Mouse (Mus musculus) forebrain, embryonic 14.5 days (tissue): ENCODE results near the gene Ppt2. TPM values are rescaled to one million over a fixed set of nuclear protein-coding genes. Genes with fewer than 3 reads are reported as not detected.

Experiments used
- ATAC-seq: fragments of 200-750 bp; cut with Nextera tagmentation; 2 replicates; pipeline ENCODE4 v1.8.0; 2017; ENCODE audit warnings: mild to moderate bottlenecking, moderate library complexity
- DNase-seq: peaks from one replicate; pipeline ENCODE4 v3.0.0-alpha.2; 2015; ENCODE audit warnings: low spot score
- H3K27ac ChIP-seq: fragments of 300-500 bp; sonication (generic); 2 replicates; pipeline ENCODE4 v1.5.1; 2014; ENCODE audit warnings: low read depth, mild to moderate bottlenecking, control low read depth, low read length, moderate library complexity
- H3K27me3 ChIP-seq: fragments of 300-500 bp; sonication (generic); replicated peaks from 2 replicates; pipeline ENCODE4 v1.6.1; 2014; ENCODE audit warnings: low read length, control low read depth, mixed read lengths; ENCODE audit not compliant: control insufficient read depth, insufficient read depth
- H3K36me3 ChIP-seq: fragments of 300-500 bp; sonication (generic); 2 replicates; pipeline ENCODE4 v1.6.1; 2014; ENCODE audit warnings: low read length, control low read depth; ENCODE audit not compliant: control insufficient read depth, insufficient read depth
- H3K4me1 ChIP-seq: fragments of 300-500 bp; sonication (generic); 2 replicates; pipeline ENCODE4 v1.6.1; 2014; ENCODE audit warnings: antibody characterized with exemption, low read length, control low read depth; ENCODE audit not compliant: control insufficient read depth, insufficient read depth
- H3K4me2 ChIP-seq: fragments of 300-500 bp; sonication (generic); 2 replicates; pipeline ENCODE4 v1.6.1; 2014; ENCODE audit warnings: mild to moderate bottlenecking, control low read depth, low read length
- H3K4me3 ChIP-seq: fragments of 300-500 bp; sonication (generic); 2 replicates; pipeline ENCODE4 v1.5.1; 2014; ENCODE audit warnings: low read depth, low read length, control low read depth
- H3K9ac ChIP-seq: fragments of 300-500 bp; sonication (generic); 2 replicates; pipeline ENCODE4 v1.6.1; 2014; ENCODE audit warnings: mild to moderate bottlenecking, low read length, control low read depth, moderate library complexity
- H3K9me3 ChIP-seq: fragments of 300-500 bp; sonication (generic); replicated peaks from 2 replicates; pipeline ENCODE4 v1.6.1; 2016; ENCODE audit warnings: low read length, control low read depth, mixed read lengths; ENCODE audit not compliant: control insufficient read depth
- WGBS: fragments of 180-500 bp; shearing (Covaris S2); extraction: QIAGEN DNeasy Blood & Tissue Kit; methylation state at CpG from one replicate; pipeline ENCODE4 v1.1.7; 2014; 5-methylcytosine and 5-hydroxymethylcytosine counted together
- polyA plus RNA-seq: library from polyadenylated mRNA; unstranded; fragments of >200 nt; fragmentation: Nextera tagmentation; extraction: Ambion mirVana; gene quantifications from 2 replicates; pipeline ENCODE4 v1.2.1, GENCODE M21; 2014

Ppt2 gene
- polyA plus RNA-seq, 1 experiment from 2014 or later, result 23.8 TPM

GRCm38 (mm10) chr17:34653746-34654285 is 25.5 kb upstream of the Ppt2 start:
- Histone ChIP-seq H3K36me3 (peaks cover 63% of the 10 kb centered on the region), H3K9ac (no peak overlapping the region), H3K9me3 (no peaks in the 10 kb centered on the region), H3K27me3 (no peaks in the 10 kb centered on the region), H3K27ac (no peak overlapping the region), H3K4me3 (no peak overlapping the region), H3K4me2 (no peak overlapping the region), H3K4me1 (no peaks in the 10 kb centered on the region)
- DNase-seq, result peak; percentile 66
- WGBS, result 62% methylated on average over 9 of the region's 9 CpGs
- 0 out of 2 replicates have a peak, but pooled peaks have one; percentile 4 for ATAC-seq

- H3K9me3 ChIP-seq, result no peaks in the 10 kb centered on the region
- no peak overlapping the region for H3K4me2 ChIP-seq
- no peaks in the 10 kb centered on the region for H3K27me3 ChIP-seq
- H3K4me1 ChIP-seq, result peaks cover 2% of the 10 kb centered on the region
- H3K9ac ChIP-seq, result no peak overlapping the region
- WGBS, result 91% methylated on average over 8 of the region's 8 CpGs
- H3K27ac ChIP-seq, result no peak overlapping the region
- H3K36me3 ChIP-seq, result peaks cover 63% of the 10 kb centered on the region
- DNase-seq (no peak), ATAC-seq (no peak)
- no peak overlapping the region for H3K4me3 ChIP-seq
Observed at GRCm38 (mm10) chr17:34652985-34653384, 24.7 kb upstream of the Ppt2 start.

GRCm38 (mm10) chr17:34652546-34652945 is 24.2 kb upstream of the Ppt2 start:
- Histone ChIP-seq H3K9me3 (no peaks in the 10 kb centered on the region), H3K36me3 (peaks cover 63% of the 10 kb centered on the region)
- WGBS, result 89% methylated on average over 10 of the region's 10 CpGs

GRCm38 (mm10) chr17:34651507-34652221 is 23.4 kb upstream of the Ppt2 start:
- Histone ChIP-seq H3K9me3 (no peaks in the 10 kb centered on the region), H3K27ac (no peak overlapping the region), H3K4me2 (no peak overlapping the region), H3K4me3 (no peak overlapping the region), H3K9ac (no peak overlapping the region), H3K27me3 (no peaks in the 10 kb centered on the region), H3K36me3 (peaks cover 63% of the 10 kb centered on the region), H3K4me1 (peaks cover 7% of the 10 kb centered on the region)
- 45% methylated on average over 19 of the region's 19 CpGs for WGBS
- no peak for ATAC-seq
- no peak for DNase-seq

More at GRCm38 (mm10) chr17:34652546-34652945, 24.2 kb upstream of the Ppt2 start:
- Histone ChIP-seq H3K4me2 (no peak overlapping the region), H3K4me1 (peaks cover 7% of the 10 kb centered on the region), H3K27ac (no peak overlapping the region), H3K27me3 (no peaks in the 10 kb centered on the region), H3K4me3 (no peak overlapping the region), H3K9ac (no peak overlapping the region)
- DNase-seq, result no peak
- ATAC-seq, result no peak

- DNase-seq (no peak), ATAC-seq (no peak)
- Histone ChIP-seq H3K4me1 (peaks cover 7% of the 10 kb centered on the region), H3K4me2 (no peak overlapping the region), H3K27me3 (no peaks in the 10 kb centered on the region), H3K9me3 (no peaks in the 10 kb centered on the region), H3K4me3 (no peak overlapping the region), H3K9ac (no peak overlapping the region), H3K36me3 (peaks cover 63% of the 10 kb centered on the region), H3K27ac (no peak overlapping the region)
- 90% methylated on average over 14 of the region's 14 CpGs for WGBS
Observed at GRCm38 (mm10) chr17:34650781-34651180, 22.5 kb upstream of the Ppt2 start.

DNA sequence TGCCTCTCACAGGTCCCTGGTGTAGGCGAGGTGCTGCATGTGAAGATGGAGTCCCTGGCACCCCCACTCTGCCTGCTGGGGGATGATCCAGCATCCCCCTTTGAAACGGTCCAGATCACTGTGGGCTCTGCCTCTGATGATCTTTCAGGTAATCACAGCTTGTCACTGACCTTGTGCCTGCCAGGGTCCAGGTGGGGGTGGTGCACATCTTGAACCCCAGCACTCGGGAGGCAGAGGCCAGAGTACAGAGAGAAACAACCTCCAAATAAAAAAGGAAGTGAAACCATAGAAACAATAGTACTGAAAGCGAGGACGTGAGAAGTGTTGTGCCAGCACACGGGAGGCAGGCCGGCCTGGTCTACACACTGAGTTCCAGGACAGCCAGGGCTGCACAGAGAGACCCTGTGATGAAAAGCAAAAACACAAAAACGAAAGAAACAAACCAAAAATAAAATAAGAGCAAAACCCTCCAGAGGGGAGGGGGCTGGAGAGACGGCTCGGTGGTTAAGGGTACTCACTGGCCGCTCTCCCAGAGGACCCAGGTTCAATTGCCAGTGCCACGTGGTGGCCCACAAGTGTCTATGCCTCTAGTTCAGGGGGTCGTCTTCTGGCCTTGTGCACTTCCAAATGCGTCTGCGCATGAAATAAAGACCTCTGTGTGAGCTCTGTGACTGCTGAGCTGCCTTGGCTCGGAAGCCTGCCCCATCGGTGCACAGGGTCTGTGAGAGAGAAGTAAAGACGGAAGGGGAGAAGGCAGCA is 21.0 kb upstream of the Ppt2 start:
- Histone ChIP-seq H3K4me1 (peaks cover 14% of the 10 kb centered on the region), H3K4me3 (no peak overlapping the region), H3K9me3 (no peaks in the 10 kb centered on the region), H3K27ac (no peak overlapping the region), H3K4me2 (no peak overlapping the region), H3K9ac (no peak overlapping the region), H3K27me3 (no peaks in the 10 kb centered on the region), H3K36me3 (peaks cover 53% of the 10 kb centered on the region)
- DNase-seq, result no peak
- no peak for ATAC-seq
- 86% methylated on average over 18 of the region's 18 CpGs for WGBS

DNA sequence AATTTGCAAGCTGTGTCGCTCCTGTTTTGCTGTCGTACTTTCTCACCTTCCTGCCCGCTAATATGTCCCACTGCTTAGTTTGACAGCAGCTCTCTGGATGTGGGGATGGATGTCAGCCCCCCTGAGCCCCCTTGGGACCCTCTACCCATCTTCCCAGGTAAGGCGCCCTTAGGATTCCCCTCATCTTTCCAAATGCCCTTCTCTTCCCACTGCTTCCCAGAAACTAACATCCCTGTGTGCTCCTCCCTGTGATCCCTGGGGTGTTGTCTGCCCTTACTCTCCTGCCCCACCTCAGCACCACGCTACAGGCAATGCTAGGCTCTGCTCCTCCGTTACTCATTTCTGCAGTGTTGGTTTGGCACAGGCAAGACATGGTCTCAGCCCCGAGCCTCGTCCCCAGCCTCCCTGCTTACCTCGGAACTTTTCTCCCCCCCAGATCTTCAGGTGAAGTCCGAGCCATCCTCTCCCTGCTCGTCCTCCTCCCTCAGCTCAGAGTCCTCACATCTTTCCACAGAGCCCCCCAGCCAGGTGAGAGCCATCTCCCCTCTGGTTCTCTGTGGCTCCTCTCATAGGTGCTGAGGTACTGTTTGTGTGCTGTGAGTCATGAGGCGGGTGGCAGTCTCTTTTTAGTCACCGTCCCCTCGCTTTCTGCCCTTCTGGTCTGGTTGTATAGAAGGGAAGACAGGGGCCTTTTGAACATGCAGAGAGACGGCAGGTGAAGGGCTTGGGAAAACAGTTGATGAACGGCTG is 20.0 kb upstream of the Ppt2 start:
- Histone ChIP-seq H3K36me3 (peaks cover 44% of the 10 kb centered on the region), H3K4me3 (peak overlapping the region; percentile 98; the same call in 1 of the 2 replicates), H3K4me2 (peak overlapping the region; percentile 86), H3K27me3 (no peaks in the 10 kb centered on the region), H3K4me1 (peaks cover 14% of the 10 kb centered on the region), H3K9ac (peak overlapping the region; percentile 98), H3K9me3 (no peaks in the 10 kb centered on the region), H3K27ac (no peak overlapping the region)
- 85% methylated on average over 16 of the region's 16 CpGs for WGBS
- ATAC-seq (no peak), DNase-seq (no peak)

- no peaks in the 10 kb centered on the region for H3K9me3 ChIP-seq
- peak within 1 kb of the TSS; percentile 98 for H3K9ac ChIP-seq
- peak within 1 kb of the TSS; percentile 79 for H3K27ac ChIP-seq
- peaks cover 14% of the 10 kb centered on the region for H3K4me1 ChIP-seq
- H3K4me2 ChIP-seq, result peak within 1 kb of the TSS; percentile 86
- peak; percentile 100 for DNase-seq
- WGBS, result 1% methylated on average over 66 of the region's 66 CpGs
- peak; percentile 97 for ATAC-seq
- peaks cover 32% of the 10 kb centered on the region for H3K36me3 ChIP-seq
- H3K27me3 ChIP-seq, result no peaks in the 10 kb centered on the region
- H3K4me3 ChIP-seq, result peak within 1 kb of the TSS; percentile 98
Observed at GRCm38 (mm10) chr17:34646906-34647787, 18.8 kb upstream of the Ppt2 start, which contains the start of gene Atf6b. TSS of gene Atf6b (plus strand) at chr17:34647146.
